Mouse (Mus musculus) C2C12 (cell line): ENCODE data around the gene Lsg1. TPM values are rescaled to one million over a fixed set of nuclear protein-coding genes. Genes with fewer than 3 reads are reported as not detected.

Experiments
- H3K27me3 ChIP-seq: one replicate; pipeline ENCODE4 v1.6.1; 2011; ENCODE audit not compliant: control insufficient read depth, insufficient read depth, insufficient read length
- H3K36me3 ChIP-seq: one replicate; pipeline ENCODE4 v1.6.1; 2011; ENCODE audit not compliant: control insufficient read depth, insufficient read depth
- H3K4me3 ChIP-seq: one replicate; pipeline ENCODE4 v1.5.1; 2011; ENCODE audit warnings: mild to moderate bottlenecking, control low read depth; ENCODE audit not compliant: poor library complexity, insufficient read depth, severe bottlenecking
- H3K79me2 ChIP-seq: one replicate; pipeline ENCODE4 v1.6.1; 2011; ENCODE audit not compliant: control insufficient read depth, insufficient read depth
- H3K79me3 ChIP-seq: one replicate; pipeline ENCODE4 v1.6.1; 2011; ENCODE audit warnings: low read depth, control low read depth
- H3ac ChIP-seq: one replicate; pipeline ENCODE3; 2011; ENCODE audit warnings: low read depth; ENCODE audit not compliant: control insufficient read depth, insufficient read length
- CEBPB ChIP-seq: IDR thresholded peaks from one replicate; pipeline ENCODE4 v1.6.1; 2011; ENCODE audit warnings: low read depth, mild to moderate bottlenecking, control low read depth, moderate library complexity
- CTCF ChIP-seq: IDR thresholded peaks from one replicate; pipeline ENCODE4 v1.5.1; 2011; ENCODE audit not compliant: control insufficient read depth, insufficient read depth, insufficient read length
- FOSL1 ChIP-seq: IDR thresholded peaks from one replicate; pipeline ENCODE4 v1.8.0; 2011; ENCODE audit warnings: mild to moderate bottlenecking, low read length; ENCODE audit not compliant: poor library complexity, insufficient read depth, severe bottlenecking
- MAX ChIP-seq: IDR thresholded peaks from one replicate; pipeline ENCODE4 v1.6.1; 2011; ENCODE audit warnings: mild to moderate bottlenecking, control low read depth
- MYOD1 ChIP-seq: IDR thresholded peaks from one replicate; pipeline ENCODE4 v1.6.1; 2011; ENCODE audit warnings: low read depth; ENCODE audit not compliant: control insufficient read depth, insufficient read length
- MYOG ChIP-seq: IDR thresholded peaks from one replicate; pipeline ENCODE4 v1.6.1; 2011; ENCODE audit not compliant: control insufficient read depth, insufficient read length; ENCODE audit errors: extremely low read depth
- USF1 ChIP-seq: IDR thresholded peaks from one replicate; pipeline ENCODE4 v1.6.1; 2011; ENCODE audit warnings: low read depth, mild to moderate bottlenecking, control low read depth, moderate library complexity
- polyA plus RNA-seq: library from polyadenylated mRNA; unstranded; fragments of >200 nt; fragmentation: generic; extraction: Trizol; gene quantifications from one replicate; pipeline ENCODE4 v1.2.1, GENCODE M21; 2012; ENCODE audit warnings: missing spikeins

Lsg1 gene
- polyA plus RNA-seq, 1 experiment = 28.8 TPM

DNA sequence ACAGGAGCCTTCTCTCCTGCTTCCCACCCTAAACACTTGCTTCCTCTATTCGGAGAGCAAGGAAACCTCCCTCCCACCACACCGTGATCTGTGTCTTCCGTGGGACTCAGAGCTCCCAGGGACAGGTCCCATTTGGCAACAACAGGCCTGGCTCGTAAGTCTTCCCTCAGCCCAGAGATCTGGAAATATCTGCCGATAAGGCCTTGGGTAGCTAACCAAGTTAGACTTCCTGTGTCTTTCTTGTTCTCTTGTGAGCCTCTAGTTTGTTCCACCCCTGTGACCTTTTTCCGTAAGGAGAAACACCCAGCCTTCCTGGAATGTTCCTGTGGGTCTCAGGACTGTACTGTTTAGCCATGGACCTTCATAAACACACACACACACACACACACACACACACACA lies 44.6 kb downstream of the Lsg1 start:
- Histone ChIP-seq H3K36me3 (no peaks in the 10 kb centered on the region), H3K4me3 (no peak overlapping the region), H3K79me3 (no peaks in the 10 kb centered on the region), H3K79me2 (no peaks in the 10 kb centered on the region), H3ac (no peak overlapping the region), H3K27me3 (no peaks in the 10 kb centered on the region)
- TF ChIP-seq MYOG (no peak), FOSL1 (no peak), USF1 (no peak), MAX (no peak), CTCF (no peak), MYOD1 (no peak), CEBPB (no peak)

DNA sequence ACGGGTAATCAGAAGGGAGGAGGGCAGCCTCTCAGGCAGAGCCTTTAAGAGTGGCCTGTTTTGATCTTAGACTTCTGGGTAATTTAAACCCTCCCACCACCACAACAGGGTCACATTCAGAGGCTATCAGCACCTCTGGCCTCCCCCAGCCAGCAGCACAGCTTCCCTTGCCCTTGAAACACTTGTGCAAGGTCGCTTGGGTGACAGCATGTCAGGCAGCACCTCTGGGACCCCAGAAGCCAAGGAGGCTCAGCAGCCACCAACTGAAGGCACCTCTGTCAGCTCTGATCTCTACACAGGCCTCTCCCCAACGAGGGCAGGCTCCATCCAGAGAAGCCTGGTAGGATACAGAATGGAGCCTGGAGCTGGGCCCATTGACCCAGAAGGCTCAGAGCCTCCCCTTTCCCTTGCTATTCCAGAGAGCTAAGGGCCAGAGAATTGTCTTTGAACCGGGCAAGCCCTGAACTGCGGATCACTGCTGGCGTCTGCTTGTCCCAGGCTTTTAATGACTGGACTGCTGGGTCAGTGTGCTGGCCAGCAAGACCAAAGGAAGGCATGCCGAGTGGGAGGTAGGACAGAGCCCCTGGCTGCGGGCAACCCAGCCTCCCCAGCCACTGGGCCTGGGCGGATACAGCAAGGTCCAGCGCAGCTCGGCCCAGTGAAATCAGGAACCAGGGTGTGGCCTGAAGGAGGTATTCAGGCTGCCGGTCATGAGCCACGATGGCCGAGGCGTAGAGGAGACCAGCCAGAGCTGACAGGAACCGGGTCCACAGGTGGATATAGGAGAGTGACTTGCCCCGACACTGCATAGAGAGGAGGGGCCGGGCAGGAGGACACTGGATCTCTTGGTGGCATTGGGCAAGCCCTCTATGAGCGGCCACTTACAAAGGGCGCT lies 47.0 kb downstream of the Lsg1 start:
- TF ChIP-seq FOSL1 (no peak), MAX (no peak), CTCF (no peak), MYOG (no peak)
- no peaks in the 10 kb centered on the region for H3K36me3 ChIP-seq
- no peaks in the 10 kb centered on the region for H3K79me2 ChIP-seq
- H3K4me3 ChIP-seq = no peak overlapping the region
- no peaks in the 10 kb centered on the region for H3K27me3 ChIP-seq
- H3K79me3 ChIP-seq = no peaks in the 10 kb centered on the region
- no peak overlapping the region for H3ac ChIP-seq

DNA sequence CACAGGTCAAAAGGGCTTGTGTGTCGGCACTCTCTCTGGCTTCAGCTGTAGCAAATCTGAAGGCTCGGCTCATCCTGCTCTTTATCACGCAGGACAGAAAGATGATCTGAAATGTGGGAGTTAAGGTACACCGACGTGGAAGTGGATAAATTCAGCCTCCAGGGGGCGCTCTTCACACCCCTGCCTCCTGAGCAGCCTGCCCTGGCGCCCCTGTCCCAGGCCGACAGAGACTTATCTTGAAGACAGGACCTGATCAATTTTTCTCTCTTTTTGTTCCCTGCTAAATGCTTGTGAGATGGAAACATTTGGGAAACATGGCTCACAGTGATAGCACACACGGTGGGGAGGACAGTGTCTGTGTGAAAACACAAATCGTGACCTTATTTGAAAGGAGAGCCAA lies 48.0 kb downstream of the Lsg1 start:
- Histone ChIP-seq H3K79me3 (no peaks in the 10 kb centered on the region), H3K36me3 (no peaks in the 10 kb centered on the region), H3K79me2 (no peaks in the 10 kb centered on the region), H3K4me3 (no peak overlapping the region), H3ac (no peak overlapping the region), H3K27me3 (no peaks in the 10 kb centered on the region)
- TF ChIP-seq MAX = no peak
- peak; percentile 58 for TF ChIP-seq CTCF

DNA sequence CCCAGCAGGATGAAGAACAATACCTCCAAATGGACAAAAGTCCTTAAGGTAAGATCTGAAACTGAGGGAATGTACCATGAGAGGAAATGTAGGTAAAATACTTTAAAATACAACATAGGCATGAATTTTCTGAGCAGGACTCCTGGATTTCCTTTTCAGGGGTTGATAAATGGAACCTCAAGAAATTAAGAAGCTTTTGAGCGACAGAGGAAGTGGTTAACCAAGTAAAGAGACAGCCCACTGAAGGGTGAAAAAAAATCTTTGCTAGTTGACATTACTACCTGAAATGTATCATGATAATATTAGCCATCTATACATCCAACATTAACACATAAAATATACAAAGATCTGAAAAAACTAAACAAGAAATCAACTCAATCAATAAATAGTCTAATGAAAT lies 52.3 kb downstream of the Lsg1 start:
- Histone ChIP-seq H3K4me3 (no peak overlapping the region), H3K27me3 (no peaks in the 10 kb centered on the region), H3K79me3 (no peaks in the 10 kb centered on the region), H3K36me3 (no peaks in the 10 kb centered on the region), H3K79me2 (no peaks in the 10 kb centered on the region), H3ac (no peak overlapping the region)
- TF ChIP-seq CTCF (no peak), FOSL1 (no peak), USF1 (no peak), MAX (no peak), CEBPB (no peak), MYOG (no peak), MYOD1 (no peak)

DNA sequence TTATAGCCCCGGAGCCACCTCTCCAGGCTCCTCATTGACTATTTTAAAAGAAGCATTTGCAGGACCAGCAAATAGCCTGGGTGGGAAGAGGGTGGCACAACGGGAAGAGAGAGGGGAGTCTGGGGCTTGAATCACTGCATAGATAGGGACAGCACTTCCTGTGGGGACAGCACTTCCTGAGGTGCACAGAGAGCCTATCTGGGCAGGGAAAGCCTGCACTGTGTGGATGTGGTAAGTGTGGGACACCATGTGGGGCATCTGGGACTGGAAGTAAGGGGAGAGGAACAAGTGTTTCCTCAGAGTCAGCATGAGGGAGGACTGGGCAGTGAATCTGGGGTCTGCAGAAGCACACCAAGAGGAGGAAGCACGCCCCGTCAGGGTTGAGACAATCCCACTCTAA lies 53.8 kb downstream of the Lsg1 start:
- no peak overlapping the region for H3ac ChIP-seq
- no peaks in the 10 kb centered on the region for H3K27me3 ChIP-seq
- TF ChIP-seq MYOD1 (no peak), MAX (no peak), MYOG (no peak), FOSL1 (no peak), USF1 (no peak), CEBPB (no peak), CTCF (no peak)
- no peaks in the 10 kb centered on the region for H3K79me2 ChIP-seq
- no peaks in the 10 kb centered on the region for H3K79me3 ChIP-seq
- no peak overlapping the region for H3K4me3 ChIP-seq
- no peaks in the 10 kb centered on the region for H3K36me3 ChIP-seq

DNA sequence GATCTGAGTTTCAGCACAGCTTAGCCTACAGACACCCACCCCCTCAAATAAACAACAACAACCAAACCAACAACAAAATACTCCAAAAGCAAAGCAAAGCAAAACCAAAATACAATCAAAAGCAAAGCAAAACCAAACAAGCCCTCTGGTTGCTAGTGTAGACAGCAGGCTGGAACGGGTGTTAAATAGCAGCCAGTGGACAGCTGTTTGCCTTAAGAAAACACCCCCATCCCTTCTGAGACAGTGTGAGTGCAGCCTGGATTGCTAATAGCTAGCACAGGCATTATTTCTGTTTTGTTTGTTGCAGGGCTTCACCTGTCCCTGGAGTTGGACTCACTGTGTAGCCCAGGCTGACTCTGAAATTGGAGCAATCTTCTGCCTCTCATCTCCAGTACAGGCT lies 54.5 kb downstream of the Lsg1 start:
- H3ac ChIP-seq = no peak overlapping the region
- no peak overlapping the region for H3K4me3 ChIP-seq
- no peak for TF ChIP-seq CTCF
- no peak for TF ChIP-seq CEBPB
- TF ChIP-seq MYOG = no peak
- TF ChIP-seq FOSL1 = no peak
- H3K79me2 ChIP-seq = no peaks in the 10 kb centered on the region
- no peaks in the 10 kb centered on the region for H3K27me3 ChIP-seq
- H3K36me3 ChIP-seq = no peaks in the 10 kb centered on the region
- no peaks in the 10 kb centered on the region for H3K79me3 ChIP-seq
